In the genomic region with DNA sequence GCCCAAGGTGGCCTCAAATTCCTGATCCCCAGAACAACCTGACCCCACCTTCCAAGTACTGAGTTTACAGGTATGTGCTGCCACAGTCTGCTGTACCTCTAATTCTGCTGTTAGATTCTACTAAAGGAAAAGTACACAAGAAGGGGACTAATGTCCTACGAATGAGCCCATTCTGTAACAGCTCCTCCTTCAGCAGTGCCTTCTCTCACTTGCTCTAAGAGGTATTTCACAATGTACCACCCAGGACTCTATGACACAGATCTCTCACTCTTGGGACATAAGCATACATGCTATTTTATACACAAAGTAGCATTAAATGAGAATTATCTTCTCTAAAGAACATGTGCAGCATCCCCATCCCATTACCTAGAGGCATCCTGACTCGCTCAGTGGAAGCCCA, we compare ENCODE assay signal across 24 mouse cellular contexts.
"Had no signal": no experiment of that assay in that cellular context is flagged by ENCODE, and none has a peak within 500 bp of the region (broad histone marks: within the 10 kb centered on the region; RNA-seq: fewer than 3 reads in every experiment).

No protein-coding gene starts in this region.

- H3K9ac ChIP-seq: heart, embryonic 13.5 days; heart, embryonic 15.5 days; hindbrain, embryonic 13.5 days; hindbrain, embryonic 15.5 days; kidney, embryonic 15.5 days; limb, embryonic 13.5 days; limb, embryonic 15.5 days had no signal

- H3K27me3 ChIP-seq: heart, embryonic 13.5 days; heart, embryonic 15.5 days; hindbrain, embryonic 13.5 days; hindbrain, embryonic 15.5 days; kidney, embryonic 15.5 days; limb, embryonic 13.5 days; limb, embryonic 15.5 days had no signal

- ATAC-seq: hindbrain, postnatal 0 days; intestine, embryonic 16.5 days had no signal

- H3K4me2 ChIP-seq: heart, embryonic 11.5 days; heart, embryonic 13.5 days; heart, embryonic 15.5 days; hindbrain, embryonic 13.5 days; hindbrain, embryonic 15.5 days; kidney, embryonic 15.5 days; limb, embryonic 13.5 days; limb, embryonic 15.5 days had no signal

- H3K4me3 ChIP-seq: heart, adult 2 months; heart, embryonic 13.5 days; heart, embryonic 15.5 days; hindbrain, embryonic 13.5 days; hindbrain, embryonic 15.5 days; kidney, embryonic 15.5 days; limb, embryonic 13.5 days; limb, embryonic 15.5 days had no signal

- H3K36me3 ChIP-seq: hindbrain, embryonic 13.5 days; hindbrain, embryonic 15.5 days; limb, embryonic 15.5 days had no signal

- H3K27ac ChIP-seq: heart, adult 2 months; heart, embryonic 13.5 days; heart, embryonic 15.5 days; hindbrain, embryonic 13.5 days; hindbrain, embryonic 15.5 days; hindbrain, postnatal 0 days; kidney, embryonic 15.5 days; kidney, postnatal 0 days; limb, embryonic 13.5 days; limb, embryonic 15.5 days had no signal

- DNase-seq: gastrocnemius, postnatal 14 days; gastrocnemius, postnatal 36 days; heart, adult 2 months; heart, postnatal 14 days; heart, postnatal 36 days; kidney, adult 11 months; kidney, adult 2 months; kidney, adult 9 months; kidney, postnatal 14 days; kidney, postnatal 36 days; layer of hippocampus, adult 9-11 months; layer of hippocampus, postnatal 36 days; left cerebral cortex, postnatal 4 days had no signal

- H3K4me1 ChIP-seq: heart, embryonic 15.5 days; hindbrain, embryonic 13.5 days; hindbrain, embryonic 15.5 days; limb, embryonic 13.5 days; limb, embryonic 15.5 days had no signal

- H3K9me3 ChIP-seq: heart, embryonic 13.5 days; heart, embryonic 15.5 days; hindbrain, embryonic 13.5 days; hindbrain, embryonic 15.5 days; kidney, embryonic 15.5 days; limb, embryonic 13.5 days; limb, embryonic 15.5 days had no signal
